Mouse (Mus musculus) cerebellum, adult 2 months (tissue): ENCODE results near the gene Pcsk1.

Experiments used
- CTCF ChIP-seq: fragments of 200-500 bp; IDR thresholded peaks from 2 replicates; pipeline ENCODE4 v1.5.1; 2011; ENCODE audit warnings: low read depth, mild to moderate bottlenecking, control low read depth, low read length, moderate library complexity, borderline replicate concordance; ENCODE audit not compliant: insufficient read depth
- POLR2A ChIP-seq: fragments of 200-500 bp; IDR thresholded peaks from 2 replicates; pipeline ENCODE4 v1.6.1; 2011; ENCODE audit warnings: low read length, control low read depth, borderline replicate concordance; ENCODE audit not compliant: insufficient read depth

- no peak for TF ChIP-seq CTCF
- TF ChIP-seq POLR2A: no peak
Measured at GRCm38 (mm10) chr13:75160661-75161060, 71.0 kb downstream of the Pcsk1 start.
